Mouse (Mus musculus): ENCODE data around the gene U2af1. TPM values are rescaled to one million over a fixed set of nuclear protein-coding genes. Genes with fewer than 3 reads are reported as not detected.

U2af1 gene
- total and polyA plus RNA-seq, 3 experiments = 211 to 928 (median 498) TPM

- Histone ChIP-seq H3K9ac (ENCODE audit: control insufficient read depth, low read depth, low read length, poor library complexity, severe bottlenecking) (no peak overlapping the region), H3K9me3 (replicated peaks; ENCODE audit: insufficient read depth, low read length) (no peaks in the 10 kb centered on the region), H3K4me3 (ENCODE audit: control insufficient read depth in 1 of 2, insufficient read depth in 1 of 2, low read depth in 2 of 2, low read length in 2 of 2) (no peak overlapping the region), H3K36me3 (ENCODE audit: control insufficient read depth in 1 of 2, insufficient read depth in 2 of 2, low read length in 2 of 2) (no peaks in the 10 kb centered on the region), H3K27me3 (ENCODE audit: control insufficient read depth in 1 of 2, insufficient read depth in 2 of 2, low read length in 2 of 2) (no peaks in the 10 kb centered on the region), H3K4me1 (ENCODE audit: control insufficient read depth in 1 of 2, insufficient read depth in 2 of 2, low read length in 2 of 2) (no peaks in the 10 kb centered on the region), H3K79me2 (ENCODE audit: control insufficient read depth, insufficient read depth, low read length, poor library complexity) (no peaks in the 10 kb centered on the region), H3K27ac (ENCODE audit: control insufficient read depth, low read depth, low read length) (no peak overlapping the region)
- no peak for DNase-seq (ENCODE audit: low read depth, low spot score)
- TF ChIP-seq POLR2A (IDR thresholded peaks at IDR 0.05; ENCODE audit: control insufficient read depth in 1 of 2, insufficient read depth in 1 of 2, low read depth in 1 of 2, low read length in 2 of 2, poor library complexity in 1 of 2) = no peak
Observed at GRCm38 (mm10) chr17:31607256-31607951, 51.3 kb downstream of the U2af1 start.

DNA sequence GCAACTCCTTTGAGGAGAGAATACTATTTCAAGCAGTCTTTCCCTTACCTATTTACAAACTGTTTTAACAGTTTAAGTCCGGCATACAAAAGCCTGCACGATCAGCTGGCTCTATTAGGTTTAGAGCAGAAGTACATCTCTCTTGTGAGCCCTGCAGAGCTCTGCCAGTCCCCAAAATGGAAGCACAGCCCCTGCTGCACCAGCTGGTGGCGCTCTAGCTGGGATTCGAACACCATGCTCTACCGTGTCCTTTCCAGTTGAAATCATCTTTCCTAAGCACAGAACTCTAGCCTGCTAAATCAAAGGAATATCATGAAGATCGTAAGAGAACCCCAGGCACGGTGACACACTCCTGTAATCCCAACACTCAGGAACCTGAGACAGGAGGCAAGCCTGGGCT lies 52.3 kb downstream of the U2af1 start:
- DNase-seq (ENCODE audit: low read depth, low spot score) = peak; percentile 39
- H3K9me3 ChIP-seq (replicated peaks; ENCODE audit: insufficient read depth, low read length) = no peaks in the 10 kb centered on the region
- no peaks in the 10 kb centered on the region for H3K27me3 ChIP-seq (ENCODE audit: control insufficient read depth in 1 of 2, insufficient read depth in 2 of 2, low read length in 2 of 2)
- H3K9ac ChIP-seq (ENCODE audit: control insufficient read depth, low read depth, low read length, poor library complexity, severe bottlenecking) = no peak overlapping the region
- no peak overlapping the region for H3K27ac ChIP-seq (ENCODE audit: control insufficient read depth, low read depth, low read length)
- no peak overlapping the region for H3K4me3 ChIP-seq (ENCODE audit: control insufficient read depth in 1 of 2, insufficient read depth in 1 of 2, low read depth in 2 of 2, low read length in 2 of 2)
- H3K36me3 ChIP-seq (ENCODE audit: control insufficient read depth in 1 of 2, insufficient read depth in 2 of 2, low read length in 2 of 2) = no peaks in the 10 kb centered on the region
- TF ChIP-seq RAD21 (IDR thresholded peaks at IDR 0.05; ENCODE audit: low read depth, low read length) (peak; percentile 18), USF2 (IDR thresholded peaks at IDR 0.05; ENCODE audit: borderline replicate concordance in 1 of 2, insufficient read depth in 1 of 2, low read depth in 1 of 2, low read length in 2 of 2) (no peak), CTCF (IDR thresholded peaks at IDR 0.05 in 2 of 3, conservative IDR thresholded peaks at IDR 0.05 in 1 of 3; ENCODE audit: control insufficient read depth in 1 of 3, insufficient read depth in 1 of 3, low read depth in 2 of 3, low read length in 3 of 3, poor library complexity in 1 of 3, severe bottlenecking in 1 of 3) (peak; percentile 32 to 66 (median 46)), ZC3H11A (IDR thresholded peaks at IDR 0.05; ENCODE audit: low read depth, low read length) (no peak), SMC3 (IDR thresholded peaks at IDR 0.05; ENCODE audit: low read depth, low read length) (peak; percentile 52)
- H3K79me2 ChIP-seq (ENCODE audit: control insufficient read depth, insufficient read depth, low read length, poor library complexity) = no peaks in the 10 kb centered on the region
- no peaks in the 10 kb centered on the region for H3K4me1 ChIP-seq (ENCODE audit: control insufficient read depth in 1 of 2, insufficient read depth in 2 of 2, low read length in 2 of 2)

DNA sequence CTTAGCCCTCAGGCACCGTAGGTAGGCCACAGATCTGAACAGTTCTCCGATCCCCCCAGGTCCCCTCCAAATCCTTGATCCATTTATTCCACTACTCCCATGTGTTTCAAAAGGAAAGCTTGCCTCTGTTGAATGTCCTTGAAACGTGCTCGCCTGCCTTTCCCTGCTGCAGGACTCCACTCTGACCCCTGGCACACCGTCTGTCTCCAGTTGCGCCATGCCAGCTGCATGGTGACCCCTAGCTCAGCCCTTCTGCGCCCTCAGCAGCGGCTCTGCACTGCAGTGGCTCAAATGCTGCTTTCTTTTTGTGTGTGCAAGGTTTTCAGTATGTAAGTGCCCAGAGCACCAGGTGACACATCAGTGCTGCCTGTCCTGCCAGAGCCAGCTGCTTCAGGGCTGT lies 60.1 kb downstream of the U2af1 start:
- H3K36me3 ChIP-seq (ENCODE audit: control insufficient read depth in 1 of 2, insufficient read depth in 2 of 2, low read length in 2 of 2) = no peaks in the 10 kb centered on the region
- no peaks in the 10 kb centered on the region for H3K27me3 ChIP-seq (ENCODE audit: control insufficient read depth in 1 of 2, insufficient read depth in 2 of 2, low read length in 2 of 2)
- no peak overlapping the region for H3K9ac ChIP-seq (ENCODE audit: control insufficient read depth, low read depth, low read length, poor library complexity, severe bottlenecking)
- no peaks in the 10 kb centered on the region for H3K4me1 ChIP-seq (ENCODE audit: control insufficient read depth in 1 of 2, insufficient read depth in 2 of 2, low read length in 2 of 2)
- H3K79me2 ChIP-seq (ENCODE audit: control insufficient read depth, insufficient read depth, low read length, poor library complexity) = no peaks in the 10 kb centered on the region
- H3K9me3 ChIP-seq (replicated peaks; ENCODE audit: insufficient read depth, low read length) = no peaks in the 10 kb centered on the region
- no peak overlapping the region for H3K27ac ChIP-seq (ENCODE audit: control insufficient read depth, low read depth, low read length)
- no peak for TF ChIP-seq TCF12 (IDR thresholded peaks at IDR 0.05; ENCODE audit: low read depth, low read length)
- no peak for TF ChIP-seq JUND (IDR thresholded peaks at IDR 0.05; ENCODE audit: low read depth, low read length)
- TF ChIP-seq USF2 (IDR thresholded peaks at IDR 0.05; ENCODE audit: borderline replicate concordance in 1 of 2, insufficient read depth in 1 of 2, low read depth in 1 of 2, low read length in 2 of 2) = no peak
- no peak for TF ChIP-seq MAZ (IDR thresholded peaks at IDR 0.05; ENCODE audit: low read depth, low read length)
- TF ChIP-seq ELF1 (IDR thresholded peaks at IDR 0.05; ENCODE audit: low read depth, low read length) = no peak
- TF ChIP-seq E2F4 (IDR thresholded peaks at IDR 0.05; ENCODE audit: borderline replicate concordance, low read depth, low read length) = no peak
- no peak for TF ChIP-seq TAL1 (IDR thresholded peaks at IDR 0.05; ENCODE audit: low read length)
- no peak for TF ChIP-seq ZNF384 (IDR thresholded peaks at IDR 0.05; ENCODE audit: low read depth, low read length)
- no peak for TF ChIP-seq USF1 (IDR thresholded peaks at IDR 0.05; ENCODE audit: low read depth, low read length)
- no peak for TF ChIP-seq KAT2A (conservative IDR thresholded peaks at IDR 0.05; ENCODE audit: low read depth, low read length)
- no peak for TF ChIP-seq NRF1 (IDR thresholded peaks at IDR 0.05; ENCODE audit: insufficient read depth, low read depth, low read length, poor library complexity, severe bottlenecking)
- no peak for TF ChIP-seq MYC (IDR thresholded peaks at IDR 0.05; ENCODE audit: low read depth, low read length)
- TF ChIP-seq MAX (IDR thresholded peaks at IDR 0.05; ENCODE audit: low read length) = no peak
- TF ChIP-seq MAFK (IDR thresholded peaks at IDR 0.05; ENCODE audit: borderline replicate concordance, low read depth, low read length) = no peak
- no peak overlapping the region for H3K4me3 ChIP-seq (ENCODE audit: control insufficient read depth in 1 of 2, insufficient read depth in 1 of 2, low read depth in 2 of 2, low read length in 2 of 2)
- no peak for DNase-seq (ENCODE audit: low read depth, low spot score)

Data from MEL (cell line).